Mouse (Mus musculus) small intestine, adult 2 months (tissue): ENCODE measurements around the gene Tns3. TPM values are rescaled to one million over a fixed set of nuclear protein-coding genes. Genes with fewer than 3 reads are reported as not detected.
A peak's percentile ranks its signal among the peaks of the same experiment; 100 is the strongest.

Experiments
- H3K27ac ChIP-seq: fragments of 200-500 bp; 2 replicates; pipeline ENCODE4 v1.5.1; 2012; ENCODE audit warnings: low read depth, low read length, control low read depth, inconsistent platforms; ENCODE audit not compliant: insufficient read depth
- H3K27me3 ChIP-seq: fragments of 200-500 bp; 2 replicates; pipeline ENCODE4 v1.6.1; 2012; ENCODE audit warnings: mild to moderate bottlenecking, moderate library complexity, low read length, inconsistent platforms; ENCODE audit not compliant: control insufficient read depth, insufficient read depth
- H3K36me3 ChIP-seq: fragments of 200-500 bp; 2 replicates; pipeline ENCODE4 v1.6.1; 2012; ENCODE audit warnings: mild to moderate bottlenecking, low read length, control low read depth, inconsistent platforms; ENCODE audit not compliant: control insufficient read depth, insufficient read depth
- H3K4me1 ChIP-seq: fragments of 200-500 bp; 2 replicates; pipeline ENCODE4 v1.6.1; 2012; ENCODE audit warnings: low read length, inconsistent platforms, mixed read lengths; ENCODE audit not compliant: control insufficient read depth, insufficient read depth, insufficient read length
- H3K4me3 ChIP-seq: fragments of 200-500 bp; 2 replicates; pipeline ENCODE4 v1.5.1; 2012; ENCODE audit warnings: low read depth, mild to moderate bottlenecking, control low read depth, inconsistent platforms, low read length, moderate library complexity
- CTCF ChIP-seq: fragments of 200-500 bp; IDR thresholded peaks from 2 replicates; pipeline ENCODE4 v1.5.1; 2012; ENCODE audit warnings: low read depth, mild to moderate bottlenecking, control low read depth, inconsistent platforms, low read length, moderate library complexity, mixed read lengths; ENCODE audit not compliant: insufficient replicate concordance, insufficient read length; ENCODE audit errors: extremely low read depth
- POLR2A ChIP-seq: fragments of 200-500 bp; IDR thresholded peaks from 2 replicates; pipeline ENCODE4 v1.6.1; 2012; ENCODE audit warnings: low read depth, mild to moderate bottlenecking, control low read depth, inconsistent platforms, low read length, moderate library complexity
- WGBS: fragments of 180-500 bp; shearing (Covaris S2); methylation state at CpG from one replicate; pipeline ENCODE4 v1.1.7; 2018; 5-methylcytosine and 5-hydroxymethylcytosine counted together
- polyA plus RNA-seq: library from polyadenylated mRNA; depleted of rRNA; stranded (reverse); fragments of >200 nt; gene quantifications from 2 replicates; pipeline ENCODE4 v1.2.3, GENCODE M21; 2012

Tns3 gene
- polyA plus RNA-seq, 1 experiment = 24.9 TPM

GRCm38 (mm10) chr11:8575217-8576180 lies 88.8 kb downstream of the Tns3 start:
- H3K4me3 ChIP-seq = no peak overlapping the region
- no peaks in the 10 kb centered on the region for H3K27me3 ChIP-seq
- peaks cover 8% of the 10 kb centered on the region; the same call in 1 of the 2 replicates for H3K36me3 ChIP-seq
- WGBS = 48% methylated on average over 10 of the region's 10 CpGs
- H3K4me1 ChIP-seq = peaks cover 38% of the 10 kb centered on the region
- TF ChIP-seq CTCF = no peak
- no peak for TF ChIP-seq POLR2A
- H3K27ac ChIP-seq = peak overlapping the region; percentile 8

- H3K27me3 ChIP-seq = no peaks in the 10 kb centered on the region
- H3K36me3 ChIP-seq = peaks cover 8% of the 10 kb centered on the region; the same call in 1 of the 2 replicates
- H3K4me1 ChIP-seq = peaks cover 36% of the 10 kb centered on the region
- H3K27ac ChIP-seq = peak overlapping the region; percentile 8; the same call in 1 of the 2 replicates
- TF ChIP-seq POLR2A (no peak), CTCF (no peak)
- no peak overlapping the region for H3K4me3 ChIP-seq
- 50% methylated on average over 6 of the region's 6 CpGs for WGBS
These were observed 89.8 kb downstream of the Tns3 start for GRCm38 (mm10) chr11:8574562-8574961.

DNA sequence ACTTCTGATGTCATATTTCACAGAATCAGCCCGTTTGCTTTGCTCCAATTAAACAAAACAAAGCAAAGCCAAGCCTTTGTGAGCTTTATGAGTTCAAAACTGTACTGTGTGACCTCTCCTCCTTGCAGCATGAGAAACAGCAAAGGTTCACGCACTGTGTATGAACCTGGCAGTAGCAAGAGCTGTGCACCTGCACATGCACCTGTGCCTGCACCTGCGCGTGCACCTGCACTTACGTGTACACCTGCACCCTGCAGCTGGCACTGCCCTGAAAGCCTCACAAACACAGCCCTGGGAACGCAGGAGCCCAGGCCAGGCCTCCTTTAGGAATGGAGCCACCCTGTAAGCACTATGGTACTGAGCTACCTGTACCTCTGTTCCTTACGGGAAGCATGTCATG lies 91.6 kb downstream of the Tns3 start:
- Histone ChIP-seq H3K27me3 (no peaks in the 10 kb centered on the region), H3K4me3 (no peak overlapping the region), H3K4me1 (peaks cover 34% of the 10 kb centered on the region), H3K27ac (peak overlapping the region; percentile 53), H3K36me3 (peaks cover 9% of the 10 kb centered on the region; the same call in 1 of the 2 replicates)
- TF ChIP-seq CTCF (no peak), POLR2A (no peak)
- WGBS = 31% methylated on average over 7 of the region's 7 CpGs

- TF ChIP-seq POLR2A (no peak), CTCF (peak; percentile 12; the same call in 1 of the 2 replicates)
- 23% methylated on average over 7 of the region's 7 CpGs for WGBS
- peaks cover 17% of the 10 kb centered on the region; the same call in 1 of the 2 replicates for H3K4me1 ChIP-seq
- no peaks in the 10 kb centered on the region for H3K27me3 ChIP-seq
- peaks cover 8% of the 10 kb centered on the region for H3K36me3 ChIP-seq
- H3K4me3 ChIP-seq = no peak overlapping the region
- H3K27ac ChIP-seq = peak overlapping the region; percentile 54
These were observed 94.9 kb downstream of the Tns3 start for GRCm38 (mm10) chr11:8569232-8570028.

- Histone ChIP-seq H3K36me3 (peaks cover 8% of the 10 kb centered on the region), H3K27me3 (no peaks in the 10 kb centered on the region), H3K27ac (peak overlapping the region; percentile 54; the same call in 1 of the 2 replicates), H3K4me3 (no peak overlapping the region), H3K4me1 (peaks cover 19% of the 10 kb centered on the region; the same call in 1 of the 2 replicates)
- TF ChIP-seq CTCF = no peak
- no peak for TF ChIP-seq POLR2A
- WGBS = 34% methylated on average over 7 of the region's 7 CpGs
These were observed 95.5 kb downstream of the Tns3 start for GRCm38 (mm10) chr11:8568829-8569228.

GRCm38 (mm10) chr11:8566250-8566853 lies 98.0 kb downstream of the Tns3 start:
- 79% methylated on average over 3 of the region's 3 CpGs for WGBS
- H3K27me3 ChIP-seq = no peaks in the 10 kb centered on the region
- H3K27ac ChIP-seq = no peak overlapping the region
- H3K4me3 ChIP-seq = no peak overlapping the region
- peaks cover 12% of the 10 kb centered on the region; the same call in 1 of the 2 replicates for H3K4me1 ChIP-seq
- TF ChIP-seq POLR2A (no peak), CTCF (peak; percentile 47; the same call in 1 of the 2 replicates)
- H3K36me3 ChIP-seq = peaks cover 8% of the 10 kb centered on the region
